Mouse (Mus musculus) kidney, adult 2 months (tissue): ENCODE results near the gene Npr1.

Experiments
- CTCF ChIP-seq: fragments of 200-500 bp; conservative IDR thresholded peaks from 2 replicates; pipeline ENCODE4 v1.5.1; 2011; ENCODE audit warnings: low read depth, mild to moderate bottlenecking, control low read depth, low read length, moderate library complexity, mixed read lengths; ENCODE audit not compliant: insufficient read depth, insufficient read length
- POLR2A ChIP-seq: fragments of 200-500 bp; IDR thresholded peaks from one replicate; pipeline ENCODE4 v1.6.1; 2011; ENCODE audit warnings: low read depth, low read length, control low read depth

DNA sequence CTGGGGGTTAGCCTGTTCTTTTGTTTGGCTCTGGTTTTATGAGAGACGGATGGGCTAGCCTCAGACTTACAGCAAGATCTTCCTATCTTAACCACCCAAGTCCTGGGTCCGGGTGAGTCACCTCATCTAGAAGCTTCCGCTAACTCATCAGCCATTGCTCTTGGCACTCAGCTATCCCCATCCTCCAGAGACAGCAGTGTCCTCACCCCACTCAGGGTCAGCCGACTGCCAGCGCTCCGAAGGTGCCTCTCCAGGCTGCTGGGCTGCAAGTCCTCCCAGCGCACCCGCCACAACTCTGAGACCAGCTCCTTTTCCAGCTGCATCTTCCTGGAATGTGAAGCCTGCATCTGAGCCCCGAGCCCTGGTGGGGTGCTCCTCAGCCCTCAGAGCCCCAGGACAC lies 5.9 kb downstream of the Npr1 start:
- TF ChIP-seq POLR2A (no peak), CTCF (no peak)
